Mouse (Mus musculus): ENCODE measurements at regions not wholly inside any gene's neighbourhood (a gene's known extent, or its start where the extent isn't known, plus 50 kb on each side); places are given as distances from the start of the nearest gene placed in this dataset.

GRCm38 (mm10) chr7:40422125-40422524, 476.0 kb upstream of the Vstm2b start:
- no peaks in the 10 kb centered on the region for H3K36me3 ChIP-seq (ENCODE audit: control insufficient read depth, insufficient read depth, low read length, poor library complexity, severe bottlenecking)
- H3K27me3 ChIP-seq (ENCODE audit: control insufficient read depth, insufficient read depth, low read length, poor library complexity, severe bottlenecking) = no peaks in the 10 kb centered on the region
- DNase-seq (ENCODE audit: low read depth, low spot score) = no peak

- Histone ChIP-seq H3K27me3 (ENCODE audit: control insufficient read depth, insufficient read depth, low read length, poor library complexity, severe bottlenecking) (no peaks in the 10 kb centered on the region), H3K36me3 (ENCODE audit: control insufficient read depth, insufficient read depth, low read length, poor library complexity, severe bottlenecking) (no peaks in the 10 kb centered on the region)
- DNase-seq (ENCODE audit: low read depth, low spot score) = no peak
These were observed 468.7 kb upstream of the Vstm2b start for GRCm38 (mm10) chr7:40429416-40429815.

DNA sequence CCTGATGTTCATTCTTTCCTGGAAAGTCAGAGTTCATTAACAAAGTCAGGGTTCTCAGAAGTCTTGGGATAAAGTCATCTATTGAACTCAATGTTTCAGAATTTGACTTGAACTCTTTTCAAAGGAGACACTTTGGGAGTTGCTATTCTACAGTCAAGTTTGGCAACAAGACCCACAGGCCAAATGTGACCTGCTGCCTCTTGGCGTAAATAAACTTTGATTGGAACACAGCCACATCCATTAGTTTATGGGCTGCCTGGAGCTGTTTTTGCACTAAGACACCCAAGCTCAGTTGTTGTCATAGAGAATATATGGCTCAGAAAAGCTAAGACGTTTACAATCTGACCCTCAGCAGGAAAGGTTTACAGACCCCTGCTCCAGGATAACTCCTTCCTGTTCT, 464.2 kb upstream of the Vstm2b start:
- Histone ChIP-seq H3K27me3 (ENCODE audit: control insufficient read depth, insufficient read depth, low read length, poor library complexity, severe bottlenecking) (no peaks in the 10 kb centered on the region), H3K36me3 (ENCODE audit: control insufficient read depth, insufficient read depth, low read length, poor library complexity, severe bottlenecking) (no peaks in the 10 kb centered on the region)
- DNase-seq (ENCODE audit: low read depth, low spot score) = no peak

- no peaks in the 10 kb centered on the region for H3K36me3 ChIP-seq (ENCODE audit: control insufficient read depth, insufficient read depth, low read length, poor library complexity, severe bottlenecking)
- H3K27me3 ChIP-seq (ENCODE audit: control insufficient read depth, insufficient read depth, low read length, poor library complexity, severe bottlenecking) = no peaks in the 10 kb centered on the region
- no peak for DNase-seq (ENCODE audit: low read depth, low spot score)
These were observed 457.0 kb upstream of the Vstm2b start for GRCm38 (mm10) chr7:40441128-40441527.

DNA sequence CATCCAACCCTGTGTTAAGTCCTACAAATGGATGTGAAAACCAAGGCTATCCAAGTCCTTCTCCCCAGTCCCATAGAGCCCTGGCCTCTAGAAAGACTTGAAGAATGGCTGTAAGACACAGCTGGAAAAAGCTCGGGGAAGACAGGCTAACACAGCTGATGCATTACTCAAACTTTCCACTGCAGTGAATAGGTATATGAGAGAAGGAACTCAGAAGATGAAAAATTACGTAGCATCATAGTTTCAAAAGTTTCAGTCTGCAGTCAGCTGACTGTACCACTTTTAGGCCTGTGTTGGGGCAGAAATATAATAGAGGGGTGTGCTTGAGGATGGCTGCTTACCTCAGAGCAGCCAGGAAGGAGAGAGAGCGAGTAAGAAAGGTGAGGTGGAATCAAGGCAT, 456.3 kb upstream of the Vstm2b start:
- DNase-seq (ENCODE audit: low read depth, low spot score) = no peak
- Histone ChIP-seq H3K27me3 (ENCODE audit: control insufficient read depth, insufficient read depth, low read length, poor library complexity, severe bottlenecking) (no peaks in the 10 kb centered on the region), H3K36me3 (ENCODE audit: control insufficient read depth, insufficient read depth, low read length, poor library complexity, severe bottlenecking) (no peaks in the 10 kb centered on the region)

DNA sequence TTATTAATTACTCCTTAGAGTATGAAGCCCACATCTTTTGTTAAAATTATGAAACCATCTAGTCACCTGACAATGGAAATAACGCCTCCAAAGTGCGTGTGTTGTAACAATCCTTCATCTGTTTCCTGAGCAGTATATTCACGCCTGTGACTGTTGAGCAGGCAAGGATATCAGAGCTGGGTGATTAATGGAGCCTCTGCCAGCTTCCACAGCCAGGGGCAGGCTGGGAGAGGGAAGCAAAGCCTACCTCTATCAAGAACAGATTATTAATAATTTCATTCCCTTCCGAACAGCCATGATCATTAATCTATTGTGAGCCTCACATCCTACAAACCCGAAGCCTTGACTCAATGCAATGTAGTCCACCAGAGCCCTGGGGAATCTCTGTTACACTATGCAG, 431.7 kb upstream of the Vstm2b start:
- DNase-seq (ENCODE audit: low read depth, low spot score) = no peak
- Histone ChIP-seq H3K27me3 (ENCODE audit: control insufficient read depth, insufficient read depth, low read length, poor library complexity, severe bottlenecking) (no peaks in the 10 kb centered on the region), H3K36me3 (ENCODE audit: control insufficient read depth, insufficient read depth, low read length, poor library complexity, severe bottlenecking) (no peaks in the 10 kb centered on the region)

DNA sequence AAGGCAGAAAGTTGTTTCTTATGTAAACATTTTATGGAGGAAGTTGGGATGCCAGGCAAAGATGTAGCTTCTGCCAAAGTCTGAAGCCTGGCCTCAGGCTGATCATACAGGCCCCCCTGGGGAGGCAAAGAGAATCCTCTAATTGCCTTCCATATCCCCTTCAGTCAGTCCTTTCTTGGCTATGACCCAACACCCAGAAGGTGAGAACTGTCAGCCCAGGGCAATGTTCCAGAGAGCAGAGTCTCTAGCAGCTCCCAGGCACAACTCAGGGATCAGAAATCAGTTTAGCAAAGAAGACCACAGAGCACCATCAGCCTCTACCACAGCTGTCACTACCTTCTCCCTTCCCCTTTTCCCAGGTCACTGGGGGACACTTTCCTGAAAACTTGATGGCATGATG, 410.9 kb upstream of the Vstm2b start:
- Histone ChIP-seq H3K36me3 (ENCODE audit: control insufficient read depth, insufficient read depth, low read length, poor library complexity, severe bottlenecking) (no peaks in the 10 kb centered on the region), H3K27me3 (ENCODE audit: control insufficient read depth, insufficient read depth, low read length, poor library complexity, severe bottlenecking) (no peaks in the 10 kb centered on the region)
- no peak for DNase-seq (ENCODE audit: low read depth, low spot score)

DNA sequence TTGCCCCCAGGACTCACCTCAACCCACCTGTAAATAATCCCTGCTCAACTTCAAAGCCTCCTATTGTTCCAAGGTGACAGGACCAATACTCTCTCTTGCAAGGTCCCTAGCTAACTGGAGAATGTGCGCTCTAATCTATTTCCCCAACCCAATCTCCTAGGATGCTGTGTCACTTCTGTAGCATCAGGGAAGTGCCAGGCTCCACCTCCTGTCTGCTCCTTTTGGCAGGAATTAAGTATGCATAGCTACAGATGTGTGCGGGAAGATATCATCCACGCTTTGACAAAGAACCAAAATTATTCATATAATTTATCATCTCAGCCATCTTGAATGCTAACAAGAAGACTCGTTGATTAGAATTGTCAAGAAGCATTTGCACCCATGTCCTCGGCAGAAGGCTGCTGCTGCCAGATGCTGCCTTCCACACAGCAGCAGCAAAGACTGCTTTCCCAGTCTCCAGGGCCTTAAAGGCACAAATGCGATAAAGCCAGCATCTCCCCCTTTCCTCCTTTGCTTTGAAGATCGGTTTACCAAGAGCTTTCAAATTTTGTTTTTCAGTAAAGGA, 375.3 kb upstream of the Vstm2b start:
- H3K36me3 ChIP-seq (ENCODE audit: control insufficient read depth, insufficient read depth, low read length, poor library complexity, severe bottlenecking) = no peaks in the 10 kb centered on the region
- no peak for DNase-seq (ENCODE audit: low read depth, low spot score)
- no peaks in the 10 kb centered on the region for H3K27me3 ChIP-seq (ENCODE audit: control insufficient read depth, insufficient read depth, low read length, poor library complexity, severe bottlenecking)

- H3K27me3 ChIP-seq (ENCODE audit: control insufficient read depth, insufficient read depth, low read length, poor library complexity, severe bottlenecking) = no peaks in the 10 kb centered on the region
- DNase-seq (ENCODE audit: low read depth, low spot score) = no peak
- H3K36me3 ChIP-seq (ENCODE audit: control insufficient read depth, insufficient read depth, low read length, poor library complexity, severe bottlenecking) = no peaks in the 10 kb centered on the region
These were observed 361.5 kb upstream of the Vstm2b start for GRCm38 (mm10) chr7:40536601-40537000.

GRCm38 (mm10) chr7:40537621-40538020, 360.5 kb upstream of the Vstm2b start:
- Histone ChIP-seq H3K36me3 (ENCODE audit: control insufficient read depth, insufficient read depth, low read length, poor library complexity, severe bottlenecking) (no peaks in the 10 kb centered on the region), H3K27me3 (ENCODE audit: control insufficient read depth, insufficient read depth, low read length, poor library complexity, severe bottlenecking) (no peaks in the 10 kb centered on the region)
- no peak for DNase-seq (ENCODE audit: low read depth, low spot score)

DNA sequence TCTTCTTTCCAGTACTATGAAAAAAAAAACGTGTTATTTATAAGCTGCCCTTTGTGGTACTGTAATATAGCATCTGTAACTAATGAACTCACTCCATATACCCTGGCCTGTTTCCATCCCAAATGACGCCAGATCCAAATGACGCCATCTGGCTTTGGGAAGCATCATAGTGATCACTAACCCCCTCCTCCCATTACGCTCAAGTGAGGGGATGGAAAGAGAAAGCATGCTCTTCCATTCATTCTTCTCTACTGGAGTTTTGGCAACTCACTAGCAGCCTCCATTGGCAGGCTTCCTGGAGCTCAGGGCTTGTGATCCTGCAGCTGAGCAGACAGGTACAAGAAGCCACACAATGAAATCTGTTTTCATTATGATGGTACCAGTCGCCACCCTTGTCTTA, 358.3 kb upstream of the Vstm2b start:
- H3K27me3 ChIP-seq (ENCODE audit: control insufficient read depth, insufficient read depth, low read length, poor library complexity, severe bottlenecking) = no peaks in the 10 kb centered on the region
- no peaks in the 10 kb centered on the region for H3K36me3 ChIP-seq (ENCODE audit: control insufficient read depth, insufficient read depth, low read length, poor library complexity, severe bottlenecking)
- DNase-seq (ENCODE audit: low read depth, low spot score) = no peak

DNA sequence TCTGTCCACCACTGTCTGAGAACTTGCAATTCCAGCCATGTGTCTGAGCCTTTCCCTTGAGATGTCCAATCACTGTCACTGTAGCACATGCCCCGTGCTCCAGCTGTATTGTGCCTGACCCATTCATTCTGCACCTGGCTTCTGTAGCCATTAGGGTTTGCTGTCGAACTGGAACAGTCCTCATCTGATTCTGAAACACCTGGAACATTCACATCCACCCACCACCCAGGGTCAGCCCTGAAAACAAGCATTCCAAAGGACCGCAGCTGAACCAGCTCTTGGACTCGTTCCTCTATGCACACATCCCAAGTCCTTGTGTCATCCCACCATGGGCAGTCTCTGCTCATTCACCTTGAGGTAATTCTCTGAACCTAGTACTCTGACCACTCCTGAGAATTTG, 356.8 kb upstream of the Vstm2b start:
- H3K27me3 ChIP-seq (ENCODE audit: control insufficient read depth, insufficient read depth, low read length, poor library complexity, severe bottlenecking) = no peaks in the 10 kb centered on the region
- DNase-seq (ENCODE audit: low read depth, low spot score) = no peak
- no peaks in the 10 kb centered on the region for H3K36me3 ChIP-seq (ENCODE audit: control insufficient read depth, insufficient read depth, low read length, poor library complexity, severe bottlenecking)

- DNase-seq (ENCODE audit: low read depth, low spot score) = no peak
- no peaks in the 10 kb centered on the region for H3K36me3 ChIP-seq (ENCODE audit: control insufficient read depth, insufficient read depth, low read length, poor library complexity, severe bottlenecking)
- H3K27me3 ChIP-seq (ENCODE audit: control insufficient read depth, insufficient read depth, low read length, poor library complexity, severe bottlenecking) = no peaks in the 10 kb centered on the region
These were observed 334.5 kb upstream of the Vstm2b start for GRCm38 (mm10) chr7:40563447-40564118.

DNA sequence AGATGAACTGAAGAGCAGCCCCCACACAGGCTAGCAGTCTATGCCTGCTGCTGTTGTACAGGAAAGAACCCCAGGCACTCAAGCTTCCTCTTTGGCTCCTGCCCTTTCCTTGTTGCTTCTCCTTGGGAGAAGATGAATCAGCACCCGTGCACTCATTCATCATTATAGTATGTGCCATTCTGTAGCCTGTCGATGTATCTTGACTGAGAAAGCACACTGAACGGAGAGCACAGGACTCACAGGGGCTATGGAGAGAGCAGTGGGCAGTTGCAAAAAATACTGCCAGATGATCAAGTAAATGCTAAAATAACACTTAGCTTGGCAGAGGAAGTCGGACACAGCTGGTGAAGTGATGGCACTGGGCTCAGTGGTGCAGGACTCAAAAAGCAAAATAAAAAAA, 322.2 kb upstream of the Vstm2b start:
- no peaks in the 10 kb centered on the region for H3K36me3 ChIP-seq (ENCODE audit: control insufficient read depth, insufficient read depth, low read length, poor library complexity, severe bottlenecking)
- no peaks in the 10 kb centered on the region for H3K27me3 ChIP-seq (ENCODE audit: control insufficient read depth, insufficient read depth, low read length, poor library complexity, severe bottlenecking)
- DNase-seq (ENCODE audit: low read depth, low spot score) = no peak

GRCm38 (mm10) chr7:40577365-40577764, 320.8 kb upstream of the Vstm2b start:
- H3K27me3 ChIP-seq (ENCODE audit: control insufficient read depth, insufficient read depth, low read length, poor library complexity, severe bottlenecking) = no peaks in the 10 kb centered on the region
- no peaks in the 10 kb centered on the region for H3K36me3 ChIP-seq (ENCODE audit: control insufficient read depth, insufficient read depth, low read length, poor library complexity, severe bottlenecking)
- DNase-seq (ENCODE audit: low read depth, low spot score) = no peak

GRCm38 (mm10) chr7:40620761-40621160, 277.4 kb upstream of the Vstm2b start:
- Histone ChIP-seq H3K36me3 (ENCODE audit: control insufficient read depth, insufficient read depth, low read length, poor library complexity, severe bottlenecking) (no peaks in the 10 kb centered on the region), H3K27me3 (ENCODE audit: control insufficient read depth, insufficient read depth, low read length, poor library complexity, severe bottlenecking) (no peaks in the 10 kb centered on the region)
- peak; percentile 23 for DNase-seq (ENCODE audit: low read depth, low spot score)
